Mouse (Mus musculus): Measurements from ENCODE around the gene Plpp2. TPM values are rescaled to one million over a fixed set of nuclear protein-coding genes. Genes with fewer than 3 reads are reported as not detected.
A peak's percentile ranks its signal among the peaks of the same experiment; 100 is the strongest.

Gene Plpp2
- polyA plus RNA-seq, 1 experiment from 2014 or later: 53.6 TPM

- peaks cover 20% of the 10 kb centered on the region for H3K36me3 ChIP-seq (ENCODE audit: insufficient read depth, low read length)
- 0 out of 2 replicates have a peak, but pooled peaks cover under 1% of the 10 kb centered on the region for H3K9me3 ChIP-seq (ENCODE audit: low read length)
- H3K9ac ChIP-seq (replicated peaks; ENCODE audit: low read length): peak overlapping the region; percentile 94; the same call in 1 of the 2 replicates
- H3K27me3 ChIP-seq (ENCODE audit: insufficient read depth, low read length): no peaks in the 10 kb centered on the region
- peak overlapping the region; percentile 84 for H3K4me3 ChIP-seq (ENCODE audit: low read length)
- peak overlapping the region; percentile 71 for H3K4me2 ChIP-seq (replicated peaks; ENCODE audit: low read depth, low read length)
- peaks cover 21% of the 10 kb centered on the region for H3K4me1 ChIP-seq (ENCODE audit: insufficient read depth, low read length)
- WGBS: 90% methylated on average over 6 of the region's 6 CpGs
- no peak for ATAC-seq (ENCODE audit: low FRiP score, low TSS enrichment)
- no peak overlapping the region for H3K27ac ChIP-seq (ENCODE audit: low read length)
These were observed 19.6 kb upstream of the Plpp2 start for GRCm38 (mm10) chr10:79553176-79553575.

GRCm38 (mm10) chr10:79552531-79552930, 18.9 kb upstream of the Plpp2 start:
- Histone ChIP-seq H3K4me3 (ENCODE audit: low read length) (no peak overlapping the region), H3K27ac (ENCODE audit: low read length) (no peak overlapping the region), H3K27me3 (ENCODE audit: insufficient read depth, low read length) (no peaks in the 10 kb centered on the region), H3K9me3 (ENCODE audit: low read length) (no peaks in the 10 kb centered on the region), H3K36me3 (ENCODE audit: insufficient read depth, low read length) (peaks cover 23% of the 10 kb centered on the region), H3K4me2 (replicated peaks; ENCODE audit: low read depth, low read length) (no peak overlapping the region), H3K4me1 (ENCODE audit: insufficient read depth, low read length) (peaks cover 21% of the 10 kb centered on the region), H3K9ac (replicated peaks; ENCODE audit: low read length) (no peak overlapping the region)
- WGBS: 85% methylated on average over 8 of the region's 8 CpGs
- no peak for ATAC-seq (ENCODE audit: low FRiP score, low TSS enrichment)

- WGBS: 83% methylated on average over 9 of the region's 9 CpGs
- H3K4me3 ChIP-seq (ENCODE audit: low read length): no peak overlapping the region
- H3K9me3 ChIP-seq (ENCODE audit: low read length): no peaks in the 10 kb centered on the region
- H3K4me1 ChIP-seq (ENCODE audit: insufficient read depth, low read length): peaks cover 19% of the 10 kb centered on the region
- no peaks in the 10 kb centered on the region for H3K27me3 ChIP-seq (ENCODE audit: insufficient read depth, low read length)
- no peak overlapping the region for H3K9ac ChIP-seq (replicated peaks; ENCODE audit: low read length)
- H3K27ac ChIP-seq (ENCODE audit: low read length): no peak overlapping the region
- no peak overlapping the region for H3K4me2 ChIP-seq (replicated peaks; ENCODE audit: low read depth, low read length)
- ATAC-seq (ENCODE audit: low FRiP score, low TSS enrichment): no peak
- peaks cover 44% of the 10 kb centered on the region for H3K36me3 ChIP-seq (ENCODE audit: insufficient read depth, low read length)
These were observed 16.8 kb upstream of the Plpp2 start for GRCm38 (mm10) chr10:79550366-79550765.

GRCm38 (mm10) chr10:79548971-79549723, 15.6 kb upstream of the Plpp2 start:
- peaks cover 16% of the 10 kb centered on the region for H3K4me1 ChIP-seq (ENCODE audit: insufficient read depth, low read length)
- H3K27me3 ChIP-seq (ENCODE audit: insufficient read depth, low read length): no peaks in the 10 kb centered on the region
- 92% methylated on average over 18 of the region's 18 CpGs for WGBS
- no peak overlapping the region for H3K4me3 ChIP-seq (ENCODE audit: low read length)
- H3K9me3 ChIP-seq (ENCODE audit: low read length): no peaks in the 10 kb centered on the region
- H3K36me3 ChIP-seq (ENCODE audit: insufficient read depth, low read length): peaks cover 54% of the 10 kb centered on the region
- no peak overlapping the region for H3K4me2 ChIP-seq (replicated peaks; ENCODE audit: low read depth, low read length)
- no peak overlapping the region for H3K27ac ChIP-seq (ENCODE audit: low read length)
- no peak overlapping the region for H3K9ac ChIP-seq (replicated peaks; ENCODE audit: low read length)
- no peak for ATAC-seq (ENCODE audit: low FRiP score, low TSS enrichment)

- H3K4me1 ChIP-seq (ENCODE audit: insufficient read depth, low read length): peaks cover 10% of the 10 kb centered on the region
- H3K9ac ChIP-seq (replicated peaks; ENCODE audit: low read length): no peak overlapping the region
- no peak overlapping the region for H3K27ac ChIP-seq (ENCODE audit: low read length)
- no peak for ATAC-seq (ENCODE audit: low FRiP score, low TSS enrichment)
- peaks cover 60% of the 10 kb centered on the region for H3K36me3 ChIP-seq (ENCODE audit: insufficient read depth, low read length)
- H3K27me3 ChIP-seq (ENCODE audit: insufficient read depth, low read length): no peaks in the 10 kb centered on the region
- WGBS: 91% methylated on average over 5 of the region's 5 CpGs
- no peaks in the 10 kb centered on the region for H3K9me3 ChIP-seq (ENCODE audit: low read length)
- no peak overlapping the region for H3K4me3 ChIP-seq (ENCODE audit: low read length)
- H3K4me2 ChIP-seq (replicated peaks; ENCODE audit: low read depth, low read length): no peak overlapping the region
These were observed 14.9 kb upstream of the Plpp2 start for GRCm38 (mm10) chr10:79548546-79548945.

- no peaks in the 10 kb centered on the region for H3K9me3 ChIP-seq (ENCODE audit: low read length)
- no peak overlapping the region for H3K27ac ChIP-seq (ENCODE audit: low read length)
- no peak for ATAC-seq (ENCODE audit: low FRiP score, low TSS enrichment)
- WGBS: 62% methylated on average over 5 of the region's 5 CpGs
- no peaks in the 10 kb centered on the region for H3K4me1 ChIP-seq (ENCODE audit: insufficient read depth, low read length)
- H3K4me2 ChIP-seq (replicated peaks; ENCODE audit: low read depth, low read length): no peak overlapping the region
- H3K36me3 ChIP-seq (ENCODE audit: insufficient read depth, low read length): peaks cover 72% of the 10 kb centered on the region
- no peaks in the 10 kb centered on the region for H3K27me3 ChIP-seq (ENCODE audit: insufficient read depth, low read length)
- H3K9ac ChIP-seq (replicated peaks; ENCODE audit: low read length): no peak overlapping the region
- no peak overlapping the region for H3K4me3 ChIP-seq (ENCODE audit: low read length)
These were observed 13.6 kb upstream of the Plpp2 start for GRCm38 (mm10) chr10:79547148-79547675.

GRCm38 (mm10) chr10:79546483-79546882, 12.9 kb upstream of the Plpp2 start:
- H3K27me3 ChIP-seq (ENCODE audit: insufficient read depth, low read length): no peaks in the 10 kb centered on the region
- H3K9me3 ChIP-seq (ENCODE audit: low read length): no peaks in the 10 kb centered on the region
- H3K4me2 ChIP-seq (replicated peaks; ENCODE audit: low read depth, low read length): no peak overlapping the region
- H3K36me3 ChIP-seq (ENCODE audit: insufficient read depth, low read length): peaks cover 79% of the 10 kb centered on the region
- no peak overlapping the region for H3K4me3 ChIP-seq (ENCODE audit: low read length)
- no peak for ATAC-seq (ENCODE audit: low FRiP score, low TSS enrichment)
- WGBS: 87% methylated on average over 11 of the region's 11 CpGs
- H3K27ac ChIP-seq (ENCODE audit: low read length): no peak overlapping the region
- no peak overlapping the region for H3K9ac ChIP-seq (replicated peaks; ENCODE audit: low read length)
- no peaks in the 10 kb centered on the region for H3K4me1 ChIP-seq (ENCODE audit: insufficient read depth, low read length)

- WGBS: 88% methylated on average over 12 of the region's 12 CpGs
- Histone ChIP-seq H3K4me3 (ENCODE audit: low read length) (no peak overlapping the region), H3K4me1 (ENCODE audit: insufficient read depth, low read length) (no peaks in the 10 kb centered on the region)
These were observed 12.3 kb upstream of the Plpp2 start for GRCm38 (mm10) chr10:79545891-79546290.

GRCm38 (mm10) chr10:79544631-79545030, 11.0 kb upstream of the Plpp2 start:
- ATAC-seq (ENCODE audit: low FRiP score, low TSS enrichment): no peak
- Histone ChIP-seq H3K4me1 (ENCODE audit: insufficient read depth, low read length) (no peaks in the 10 kb centered on the region), H3K27me3 (ENCODE audit: insufficient read depth, low read length) (no peaks in the 10 kb centered on the region), H3K4me3 (ENCODE audit: low read length) (no peak overlapping the region), H3K36me3 (ENCODE audit: insufficient read depth, low read length) (peaks cover 92% of the 10 kb centered on the region), H3K9ac (replicated peaks; ENCODE audit: low read length) (no peak overlapping the region), H3K27ac (ENCODE audit: low read length) (no peak overlapping the region), H3K9me3 (ENCODE audit: low read length) (no peaks in the 10 kb centered on the region), H3K4me2 (replicated peaks; ENCODE audit: low read depth, low read length) (no peak overlapping the region)
- 90% methylated on average over 5 of the region's 5 CpGs for WGBS

More at GRCm38 (mm10) chr10:79545891-79546290, 12.3 kb upstream of the Plpp2 start:
- H3K9ac ChIP-seq (replicated peaks; ENCODE audit: low read length): no peak overlapping the region
- H3K9me3 ChIP-seq (ENCODE audit: low read length): no peaks in the 10 kb centered on the region
- H3K27ac ChIP-seq (ENCODE audit: low read length): no peak overlapping the region
- H3K4me2 ChIP-seq (replicated peaks; ENCODE audit: low read depth, low read length): no peak overlapping the region
- H3K27me3 ChIP-seq (ENCODE audit: insufficient read depth, low read length): no peaks in the 10 kb centered on the region
- H3K36me3 ChIP-seq (ENCODE audit: insufficient read depth, low read length): peaks cover 82% of the 10 kb centered on the region
- ATAC-seq (ENCODE audit: low FRiP score, low TSS enrichment): no peak

GRCm38 (mm10) chr10:79543884-79544597, 10.4 kb upstream of the Plpp2 start:
- Histone ChIP-seq H3K36me3 (ENCODE audit: insufficient read depth, low read length) (peaks cover 92% of the 10 kb centered on the region), H3K4me2 (replicated peaks; ENCODE audit: low read depth, low read length) (no peak overlapping the region), H3K4me3 (ENCODE audit: low read length) (no peak overlapping the region), H3K9me3 (ENCODE audit: low read length) (no peaks in the 10 kb centered on the region), H3K27ac (ENCODE audit: low read length) (no peak overlapping the region), H3K27me3 (ENCODE audit: insufficient read depth, low read length) (no peaks in the 10 kb centered on the region), H3K9ac (replicated peaks; ENCODE audit: low read length) (no peak overlapping the region), H3K4me1 (ENCODE audit: insufficient read depth, low read length) (no peaks in the 10 kb centered on the region)
- WGBS: 74% methylated on average over 9 of the region's 9 CpGs
- no peak for ATAC-seq (ENCODE audit: low FRiP score, low TSS enrichment)
